Mouse (Mus musculus): ENCODE measurements around the gene Gipc3. TPM values are rescaled to one million over a fixed set of nuclear protein-coding genes. Genes with fewer than 3 reads are reported as not detected.

Gipc3 gene
- total RNA-seq, 1 experiment from 2014 or later: not detected

- ATAC-seq (replicated peaks; ENCODE audit: low read depth, poor library complexity, severe bottlenecking): peak; percentile 86
These were observed 7.4 kb upstream of the Gipc3 start, which contains the start of gene Hmg20b for GRCm38 (mm10) chr10:81350351-81351063. Gene Hmg20b (minus strand): TSS chr10:81350480.

GRCm38 (mm10) chr10:81349961-81350350 lies 6.9 kb upstream of the Gipc3 start:
- ATAC-seq (replicated peaks; ENCODE audit: low read depth, poor library complexity, severe bottlenecking): no peak

- ATAC-seq (replicated peaks; ENCODE audit: low read depth, poor library complexity, severe bottlenecking): peak; percentile 26
These were observed 6.1 kb upstream of the Gipc3 start for GRCm38 (mm10) chr10:81349146-81349545.

GRCm38 (mm10) chr10:81346453-81347067 lies 3.5 kb upstream of the Gipc3 start:
- peak; percentile 62 for ATAC-seq (replicated peaks; ENCODE audit: low read depth, poor library complexity, severe bottlenecking)

GRCm38 (mm10) chr10:81345162-81345534 lies 2.1 kb upstream of the Gipc3 start:
- ATAC-seq (replicated peaks; ENCODE audit: low read depth, poor library complexity, severe bottlenecking): no peak

- no peak for ATAC-seq (replicated peaks; ENCODE audit: low read depth, poor library complexity, severe bottlenecking)
These were observed 1.5 kb upstream of the Gipc3 start for GRCm38 (mm10) chr10:81344421-81345161.

- peak; percentile 53 for ATAC-seq (replicated peaks; ENCODE audit: low read depth, poor library complexity, severe bottlenecking)
These were observed 1.6 kb downstream of the Gipc3 start for GRCm38 (mm10) chr10:81341333-81341949.

- ATAC-seq (replicated peaks; ENCODE audit: low read depth, poor library complexity, severe bottlenecking): no peak
These were observed 2.3 kb downstream of the Gipc3 start for GRCm38 (mm10) chr10:81340551-81341332.

- no peak for ATAC-seq (replicated peaks; ENCODE audit: low read depth, poor library complexity, severe bottlenecking)
These were observed 6.5 kb downstream of the Gipc3 start for GRCm38 (mm10) chr10:81336558-81336957.

- no peak for ATAC-seq (replicated peaks; ENCODE audit: low read depth, poor library complexity, severe bottlenecking)
These were observed 7.4 kb downstream of the Gipc3 start for GRCm38 (mm10) chr10:81335393-81336340.

- no peak for ATAC-seq (replicated peaks; ENCODE audit: low read depth, poor library complexity, severe bottlenecking)
These were observed 8.7 kb downstream of the Gipc3 start for GRCm38 (mm10) chr10:81334324-81334723.

GRCm38 (mm10) chr10:81332277-81332676 lies 10.8 kb downstream of the Gipc3 start:
- ATAC-seq (replicated peaks; ENCODE audit: low read depth, poor library complexity, severe bottlenecking): no peak

GRCm38 (mm10) chr10:81330007-81330406 lies 13.1 kb downstream of the Gipc3 start:
- ATAC-seq (replicated peaks; ENCODE audit: low read depth, poor library complexity, severe bottlenecking): no peak

- peak; percentile 31 for ATAC-seq (replicated peaks; ENCODE audit: low read depth, poor library complexity, severe bottlenecking)
These were observed 13.7 kb downstream of the Gipc3 start for GRCm38 (mm10) chr10:81329194-81329975.

- peak; percentile 59 for ATAC-seq (replicated peaks; ENCODE audit: low read depth, poor library complexity, severe bottlenecking)
These were observed 14.7 kb downstream of the Gipc3 start, which contains the start of gene Tbxa2r for GRCm38 (mm10) chr10:81328386-81328785. Gene Tbxa2r (plus strand): TSS chr10:81328731.

GRCm38 (mm10) chr10:81327959-81328358 lies 15.1 kb downstream of the Gipc3 start:
- no peak; the same call in 1 of the 2 replicates for ATAC-seq (replicated peaks; ENCODE audit: low read depth, poor library complexity, severe bottlenecking)

- ATAC-seq (replicated peaks; ENCODE audit: low read depth, poor library complexity, severe bottlenecking): peak; percentile 51
These were observed 16.2 kb downstream of the Gipc3 start for GRCm38 (mm10) chr10:81326858-81327257.

GRCm38 (mm10) chr10:81325781-81326180 lies 17.3 kb downstream of the Gipc3 start:
- no peak for ATAC-seq (replicated peaks; ENCODE audit: low read depth, poor library complexity, severe bottlenecking)
